Comparison of ENCODE assay signal across 20 mouse cellular contexts in the genomic region with DNA sequence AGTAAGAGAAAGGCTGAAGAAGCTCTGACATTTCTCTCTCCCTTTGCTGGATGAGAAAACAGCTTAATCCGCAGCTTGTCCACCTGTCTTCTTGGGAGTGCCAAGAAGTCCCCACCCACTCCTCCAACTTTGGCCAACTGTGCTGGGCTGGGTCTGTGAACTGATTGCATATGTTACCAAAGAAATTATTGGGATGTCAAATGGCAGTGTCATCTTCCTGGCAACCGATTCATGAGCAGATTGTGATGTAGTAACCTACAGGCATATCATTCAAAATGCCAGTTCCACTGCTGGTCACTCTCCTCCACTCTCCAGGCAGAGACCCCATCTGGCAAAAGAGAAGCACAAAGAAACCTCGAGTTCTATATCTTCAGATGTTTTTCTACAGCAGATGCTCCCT.
DNase-seq lines count a peak whose midpoint lies in the region; ATAC-seq lines count a peak whose summit lies in the region.
"Had no signal": no experiment of that assay in that cellular context is flagged by ENCODE, and none has a peak within 500 bp of the region (broad histone marks: within the 10 kb centered on the region; RNA-seq: fewer than 3 reads in every experiment).

No protein-coding gene starts in this region.

- DNase-seq in left cerebral cortex, postnatal 4 days = peak; percentile 85
- DNase-seq in left cerebral cortex, postnatal 25 days (ENCODE audit: low spot score in 2 of 2) = no peak
- DNase-seq in cerebellum, adult 18-20 months = peak; percentile 14 to 18
- DNase-seq in cerebellum, postnatal 25 days = peak; percentile 58 to 70
- DNase-seq in urinary bladder, postnatal 14 days (ENCODE audit: low spot score) = no peak
- DNase-seq: adrenal gland, adult 2 months; kidney, adult 2 months; kidney, postnatal 14 days; liver; lung, postnatal 10 days; midbrain, embryonic 14.5 days; right cerebral cortex, postnatal 25 days; thymus, adult 18-20 months; thymus, postnatal 4 days had no signal

- WGBS in hindbrain, embryonic 15.5 days = 62% methylated on average over 3 of the region's 3 CpGs
- 75% methylated on average over 3 of the region's 3 CpGs for WGBS in hindbrain, embryonic 12.5 days
- 83% methylated on average over 3 of the region's 3 CpGs for WGBS in midbrain, embryonic 16.5 days

- ATAC-seq in hindbrain, embryonic 15.5 days (ENCODE audit: low FRiP score, low read depth) = peak; percentile 68; the same call in 1 of the 2 replicates
- ATAC-seq in hindbrain, embryonic 12.5 days (ENCODE audit: low FRiP score) = no peak
- no peak for ATAC-seq in midbrain, embryonic 16.5 days
- ATAC-seq: inflammation-experienced regulatory T-cells, adult 6 months had no signal

- no peak overlapping the region for H3K4me3 ChIP-seq in hindbrain, embryonic 15.5 days
- H3K4me3 ChIP-seq in hindbrain, embryonic 12.5 days = no peak overlapping the region
- no peak overlapping the region for H3K4me3 ChIP-seq in midbrain, embryonic 16.5 days (ENCODE audit: low read depth, low read length)
- H3K4me3 ChIP-seq: embryonic facial prominence, embryonic 15.5 days; heart, embryonic 10.5 days had no signal

- intact Hi-C loops in left cerebral cortex, postnatal 4 days (cut with DNase I) = no loop called here
- intact Hi-C loops in left cerebral cortex, postnatal 25 days (cut with DNase I) = no loop called here

- H3K27me3 ChIP-seq in hindbrain, embryonic 15.5 days = no peaks in the 10 kb centered on the region
- H3K27me3 ChIP-seq in hindbrain, embryonic 12.5 days = no peaks in the 10 kb centered on the region
- no peaks in the 10 kb centered on the region for H3K27me3 ChIP-seq in midbrain, embryonic 16.5 days (ENCODE audit: control insufficient read depth, insufficient read depth, low read depth, low read length)
- H3K27me3 ChIP-seq: embryonic facial prominence, embryonic 15.5 days had no signal

- no peaks in the 10 kb centered on the region for H3K36me3 ChIP-seq in hindbrain, embryonic 15.5 days
- no peaks in the 10 kb centered on the region for H3K36me3 ChIP-seq in hindbrain, embryonic 12.5 days
- no peaks in the 10 kb centered on the region for H3K36me3 ChIP-seq in midbrain, embryonic 16.5 days (ENCODE audit: control insufficient read depth, insufficient read depth, low read length)
- H3K36me3 ChIP-seq: embryonic facial prominence, embryonic 15.5 days; heart, embryonic 10.5 days had no signal

- H3K27ac ChIP-seq in hindbrain, embryonic 15.5 days (replicated peaks) = no peak overlapping the region
- H3K27ac ChIP-seq in hindbrain, embryonic 12.5 days = no peak overlapping the region
- H3K27ac ChIP-seq in midbrain, embryonic 16.5 days (ENCODE audit: low read length) = no peak overlapping the region
- H3K27ac ChIP-seq: embryonic facial prominence, embryonic 15.5 days; heart, embryonic 10.5 days had no signal

- no peaks in the 10 kb centered on the region for H3K9me3 ChIP-seq in hindbrain, embryonic 15.5 days
- no peaks in the 10 kb centered on the region for H3K9me3 ChIP-seq in hindbrain, embryonic 12.5 days (replicated peaks)
- no peaks in the 10 kb centered on the region for H3K9me3 ChIP-seq in midbrain, embryonic 16.5 days (replicated peaks; ENCODE audit: control insufficient read depth, low read length, poor library complexity, severe bottlenecking)
- H3K9me3 ChIP-seq: embryonic facial prominence, embryonic 15.5 days; heart, embryonic 10.5 days had no signal

- no peak overlapping the region for H3K9ac ChIP-seq in hindbrain, embryonic 15.5 days
- H3K9ac ChIP-seq in hindbrain, embryonic 12.5 days = no peak overlapping the region
- H3K9ac ChIP-seq in midbrain, embryonic 16.5 days (ENCODE audit: low read depth, low read length) = no peak overlapping the region
- H3K9ac ChIP-seq: embryonic facial prominence, embryonic 15.5 days had no signal

- no peaks in the 10 kb centered on the region for H3K4me1 ChIP-seq in hindbrain, embryonic 15.5 days (replicated peaks)
- H3K4me1 ChIP-seq in hindbrain, embryonic 12.5 days = no peaks in the 10 kb centered on the region
- no peaks in the 10 kb centered on the region for H3K4me1 ChIP-seq in midbrain, embryonic 16.5 days (ENCODE audit: control insufficient read depth, insufficient read depth, low read length)
- H3K4me1 ChIP-seq: embryonic facial prominence, embryonic 15.5 days; heart, embryonic 10.5 days had no signal

- H3K4me2 ChIP-seq in hindbrain, embryonic 15.5 days = no peak overlapping the region
- no peak overlapping the region for H3K4me2 ChIP-seq in hindbrain, embryonic 12.5 days (replicated peaks)
- no peak overlapping the region for H3K4me2 ChIP-seq in midbrain, embryonic 16.5 days (ENCODE audit: low read length)
- H3K4me2 ChIP-seq: embryonic facial prominence, embryonic 15.5 days had no signal

Comparison
In these comparisons a context has a peak if more than half of its experiments do, and no peak if none do; other contexts are left out.
1. DNase-seq: peak in left cerebral cortex, postnatal 4 days (single experiment), cerebellum, adult 18-20 months (2 of 2) and cerebellum, postnatal 25 days (2 of 2); none in left cerebral cortex, postnatal 25 days (0 of 2) and urinary bladder, postnatal 14 days (single experiment).